Mouse (Mus musculus): ENCODE results near the gene Tbl1xr1.

The Tbl1xr1 gene

DNA sequence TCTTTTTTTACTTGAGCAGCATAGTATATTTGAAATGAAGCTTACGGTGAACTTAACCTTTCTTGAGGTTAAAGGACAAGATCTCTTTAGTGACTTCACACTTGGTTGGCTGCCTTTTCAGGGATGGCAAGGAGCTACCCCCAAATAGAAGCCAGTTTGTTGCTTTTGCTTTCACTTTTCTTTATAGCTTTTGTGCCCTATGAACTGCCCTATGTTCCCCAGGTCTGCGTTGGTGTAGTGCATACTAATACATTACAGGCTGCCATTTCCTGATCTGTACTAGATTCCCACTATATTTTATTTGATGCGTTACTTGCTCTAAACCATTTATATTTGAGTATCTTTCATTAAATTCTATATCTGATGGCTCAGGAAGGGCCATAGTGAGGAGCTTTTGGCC lies 127.7 kb downstream of the Tbl1xr1 start:
- no peak for DNase-seq (ENCODE audit: low spot score)

- no peak for DNase-seq (ENCODE audit: low spot score)
Measured at GRCm38 (mm10) chr3:22221557-22221956, 145.1 kb downstream of the Tbl1xr1 start.

- no peak for DNase-seq (ENCODE audit: low spot score)
Measured at GRCm38 (mm10) chr3:22222351-22222750, 145.9 kb downstream of the Tbl1xr1 start.

- DNase-seq (ENCODE audit: low spot score), result no peak
Measured at GRCm38 (mm10) chr3:22223023-22223422, 146.6 kb downstream of the Tbl1xr1 start.

- DNase-seq (ENCODE audit: low spot score), result no peak
Measured at GRCm38 (mm10) chr3:22228052-22228451, 151.6 kb downstream of the Tbl1xr1 start.

- no peak for DNase-seq (ENCODE audit: low spot score)
Measured at GRCm38 (mm10) chr3:22230635-22231034, 154.2 kb downstream of the Tbl1xr1 start.

GRCm38 (mm10) chr3:22238106-22238900 lies 161.9 kb downstream of the Tbl1xr1 start:
- DNase-seq (ENCODE audit: low spot score), result peak; percentile 32
